Mouse (Mus musculus) CH12.LX (cell line): ENCODE measurements around the gene Dqx1. TPM values are rescaled to one million over a fixed set of nuclear protein-coding genes. Genes with fewer than 3 reads are reported as not detected.

Experiments used
- DNase-seq: peaks from one replicate; pipeline ENCODE4 v3.0.0-alpha.2; 2013; ENCODE audit errors: extremely low read depth
- H3K27ac ChIP-seq: 2 replicates; pipeline ENCODE4 v1.5.1; 2012; ENCODE audit warnings: low read depth, mild to moderate bottlenecking, control low read depth, moderate library complexity; ENCODE audit not compliant: insufficient read depth
- H3K27me3 ChIP-seq: replicated peaks from 2 replicates; pipeline ENCODE3; 2012; ENCODE audit warnings: inconsistent platforms
- H3K36me3 ChIP-seq, 2 experiments: replicated peaks in 1 of 2; 2 replicates each; pipeline versions ENCODE3 to v1.6.1; 2012; ENCODE audit warnings: inconsistent platforms in 1 of 2, low read length in 1 of 2, mild to moderate bottlenecking in 1 of 2, mixed read lengths in 1 of 2, moderate library complexity in 1 of 2; ENCODE audit not compliant: control insufficient read depth in 1 of 2, insufficient read depth in 1 of 2
- H3K4me1 ChIP-seq, 2 experiments: 2 replicates each; pipeline ENCODE4 v1.6.1; 2012; ENCODE audit warnings: inconsistent platforms in 1 of 2, moderate library complexity in 1 of 2; ENCODE audit not compliant: insufficient read depth in 2 of 2, control insufficient read depth in 1 of 2
- H3K4me2 ChIP-seq: 2 replicates; pipeline ENCODE4 v1.6.1; 2012; ENCODE audit warnings: low read depth, mild to moderate bottlenecking, control low read depth; ENCODE audit not compliant: poor library complexity, insufficient read depth, severe bottlenecking
- H3K4me3 ChIP-seq, 3 experiments: fragments of 150-350 bp in 1 of 3; sonication (generic) in 1 of 3; replicated peaks in 1 of 3; 2 replicates each; pipeline versions ENCODE3 to v1.5.1; 2011 to 2012; ENCODE audit warnings: low read depth in 2 of 3, low read length in 2 of 3, mild to moderate bottlenecking in 2 of 3, moderate library complexity in 2 of 3, control low read depth in 1 of 3, improper control_type of control experiment in 1 of 3, inconsistent platforms in 1 of 3, mixed read lengths in 1 of 3; ENCODE audit not compliant: poor library complexity in 1 of 3
- H3K79me2 ChIP-seq: replicated peaks from 2 replicates; pipeline ENCODE4 v1.6.1; 2012; ENCODE audit warnings: mild to moderate bottlenecking, moderate library complexity; ENCODE audit not compliant: control insufficient read depth, poor library complexity, insufficient read depth, severe bottlenecking; ENCODE audit errors: extremely low read depth
- H3K9ac ChIP-seq: 2 replicates; pipeline ENCODE4 v1.6.1; 2012; ENCODE audit warnings: low read depth, mild to moderate bottlenecking, control low read depth, moderate library complexity; ENCODE audit not compliant: insufficient read depth
- H3K9me3 ChIP-seq: replicated peaks from 2 replicates; pipeline ENCODE3; 2012; ENCODE audit warnings: low read length, inconsistent platforms, mixed read lengths
- CTCF ChIP-seq, 2 experiments: IDR thresholded peaks in 1 of 2; conservative IDR thresholded peaks in 1 of 2; 2 replicates each; pipeline ENCODE4 v1.5.1; 2011 to 2012; ENCODE audit warnings: low read depth in 2 of 2, low read length in 2 of 2, improper control_type of control experiment in 1 of 2, inconsistent platforms in 1 of 2, mild to moderate bottlenecking in 1 of 2, moderate library complexity in 1 of 2
- E2F4 ChIP-seq: IDR thresholded peaks from 2 replicates; pipeline ENCODE4 v1.6.1; 2011; ENCODE audit warnings: low read depth, low read length, improper control_type of control experiment; ENCODE audit not compliant: insufficient replicate concordance
- ELF1 ChIP-seq: IDR thresholded peaks from 2 replicates; pipeline ENCODE4 v1.6.1; 2014; ENCODE audit warnings: low read depth, mild to moderate bottlenecking, inconsistent platforms, low read length, improper control_type of control experiment
- EP300 ChIP-seq: IDR thresholded peaks from 2 replicates; pipeline ENCODE4 v1.6.1; 2011; ENCODE audit warnings: low read length, improper control_type of control experiment
- JUND ChIP-seq: conservative IDR thresholded peaks from 2 replicates; pipeline ENCODE4 v1.6.1; 2011; ENCODE audit warnings: low read depth, low read length, improper control_type of control experiment
- KAT2A ChIP-seq: IDR thresholded peaks from 2 replicates; pipeline ENCODE4 v1.6.1; 2012; ENCODE audit warnings: low read length, improper control_type of control experiment, inconsistent platforms; ENCODE audit not compliant: insufficient replicate concordance
- MAFK ChIP-seq: IDR thresholded peaks from 2 replicates; pipeline ENCODE4 v1.6.1; 2011; ENCODE audit warnings: low read length, improper control_type of control experiment; ENCODE audit not compliant: insufficient replicate concordance
- MEF2A ChIP-seq: IDR thresholded peaks from 2 replicates; pipeline ENCODE4 v1.6.1; 2014; ENCODE audit warnings: low read depth, mild to moderate bottlenecking, inconsistent platforms, low read length, improper control_type of control experiment, borderline replicate concordance
- MYC ChIP-seq: IDR thresholded peaks from 2 replicates; pipeline ENCODE4 v1.6.1; 2011; ENCODE audit warnings: low read depth, mild to moderate bottlenecking, improper control_type of control experiment, low read length
- NRF1 ChIP-seq: IDR thresholded peaks from 2 replicates; pipeline ENCODE4 v1.6.1; 2014; ENCODE audit warnings: low read depth, mild to moderate bottlenecking, inconsistent platforms, low read length, improper control_type of control experiment, moderate library complexity
- PAX5 ChIP-seq: IDR thresholded peaks from 2 replicates; pipeline ENCODE4 v1.6.1; 2012; ENCODE audit warnings: low read length, inconsistent platforms, mixed read lengths
- POLR2AphosphoS2 ChIP-seq: IDR thresholded peaks from 2 replicates; pipeline ENCODE4 v1.6.1; 2011; ENCODE audit warnings: low read depth, low read length, improper control_type of control experiment
- RAD21 ChIP-seq: IDR thresholded peaks from 2 replicates; pipeline ENCODE4 v1.6.1; 2011; ENCODE audit warnings: low read depth, mild to moderate bottlenecking, low read length, improper control_type of control experiment, moderate library complexity
- RCOR1 ChIP-seq: conservative IDR thresholded peaks from 2 replicates; pipeline ENCODE4 v1.6.1; 2012; ENCODE audit warnings: low read depth, mild to moderate bottlenecking, inconsistent platforms, low read length, improper control_type of control experiment
- SIN3A ChIP-seq: IDR thresholded peaks from 2 replicates; pipeline ENCODE4 v1.6.1; 2012; ENCODE audit warnings: low read length, improper control_type of control experiment, inconsistent platforms
- SMC3 ChIP-seq: IDR thresholded peaks from 2 replicates; pipeline ENCODE4 v1.6.1; 2011; ENCODE audit warnings: low read depth, low read length, improper control_type of control experiment
- TBP ChIP-seq: conservative IDR thresholded peaks from 2 replicates; pipeline ENCODE4 v1.6.1; 2011; ENCODE audit warnings: low read depth, low read length, improper control_type of control experiment
- UBTF ChIP-seq: IDR thresholded peaks from 2 replicates; pipeline ENCODE4 v1.6.1; 2012; ENCODE audit warnings: low read depth, mild to moderate bottlenecking, inconsistent platforms, low read length, improper control_type of control experiment, moderate library complexity
- USF1 ChIP-seq: IDR thresholded peaks from 2 replicates; pipeline ENCODE4 v1.6.1; 2014; ENCODE audit warnings: low read depth, mild to moderate bottlenecking, inconsistent platforms, low read length, improper control_type of control experiment
- USF2 ChIP-seq: conservative IDR thresholded peaks from 2 replicates; pipeline ENCODE4 v1.6.1; 2011; ENCODE audit warnings: low read depth, low read length, improper control_type of control experiment
- ZC3H11A ChIP-seq: IDR thresholded peaks from 2 replicates; pipeline ENCODE4 v1.6.1; 2012; ENCODE audit warnings: low read depth, mild to moderate bottlenecking, inconsistent platforms, low read length, improper control_type of control experiment
- ZKSCAN1 ChIP-seq: IDR thresholded peaks from 2 replicates; pipeline ENCODE4 v1.6.1; 2012; ENCODE audit warnings: low read depth, inconsistent platforms, low read length, improper control_type of control experiment, borderline replicate concordance
- dilution Hi-C: fragments of 300-500 bp; cut with MboI; formaldehyde crosslinking; loops from 2 replicates; pipeline ENCODE4 v1.14.3; 2020; ENCODE audit warnings: low sequenced_read_pairs; ENCODE audit not compliant: extremely low pct_unique_long_range_greater_than_20kb, extremely low pct_ligation_motif_present
- in situ Hi-C: fragments of 300-500 bp; cut with MboI; formaldehyde crosslinking; loops from 3 replicates; pipeline ENCODE4 v1.14.3; 2019; ENCODE audit warnings: low sequenced_read_pairs, low pct_ligation_motif_present, low pct_unique_long_range_greater_than_20kb, mixed read lengths
- polyA plus RNA-seq: library from polyadenylated mRNA; unstranded; fragments of >175 nt; gene quantifications from 2 replicates; pipeline ENCODE4 v1.2.1, GENCODE M21; 2012; ENCODE audit warnings: low read depth; ENCODE audit not compliant: insufficient read length
- total RNA-seq, 2 experiments: library from RNA; depleted of rRNA; stranded (reverse); fragments of 300-350 nt in 1 of 2; fragments of >200 nt in 1 of 2; gene quantifications; 2 replicates each; pipeline ENCODE4 v1.2.3; 2012 to 2014

The Dqx1 gene
- total and polyA plus RNA-seq, 3 experiments = 1.3 to 2.9 (median 2.2) TPM

- H3K27ac ChIP-seq = no peak overlapping the region
- no peak for DNase-seq
- no peak overlapping the region for H3K9ac ChIP-seq
- no peak overlapping the region for H3K4me3 ChIP-seq
- no peaks in the 10 kb centered on the region for H3K79me2 ChIP-seq
- dilution Hi-C loops (no loop called here), in situ Hi-C loops (no loop called here)
- peaks cover 2% of the 10 kb centered on the region for H3K9me3 ChIP-seq
- no peaks in the 10 kb centered on the region for H3K36me3 ChIP-seq
- H3K4me1 ChIP-seq = peaks cover 13 to 32% of the 10 kb centered on the region in 2 experiments
- TF ChIP-seq NRF1 (no peak), MEF2A (no peak), USF1 (no peak), CTCF (conservative IDR thresholded peaks at IDR 0.05 in 1 of 2, IDR thresholded peaks at IDR 0.05 in 1 of 2; ENCODE audit: low read depth in 2 of 2, low read length in 2 of 2) (no peak), MYC (no peak), POLR2AphosphoS2 (no peak), USF2 (no peak)
- H3K4me2 ChIP-seq = no peak overlapping the region
- no peaks in the 10 kb centered on the region for H3K27me3 ChIP-seq
Measured at GRCm38 (mm10) chr6:83020836-83021593, 36.6 kb upstream of the Dqx1 start.

- H3K4me3 ChIP-seq = no peak overlapping the region
- no peak overlapping the region for H3K27ac ChIP-seq
- peaks cover 18 to 39% of the 10 kb centered on the region in 2 experiments for H3K4me1 ChIP-seq
- no peak overlapping the region for H3K4me2 ChIP-seq
- H3K27me3 ChIP-seq = no peaks in the 10 kb centered on the region
- peaks cover 2% of the 10 kb centered on the region for H3K9me3 ChIP-seq
- no peaks in the 10 kb centered on the region for H3K79me2 ChIP-seq
- in situ Hi-C loops = no loop called here
- DNase-seq = no peak
- TF ChIP-seq SMC3 (no peak), UBTF (no peak), ZKSCAN1 (no peak), E2F4 (no peak), MAFK (no peak), TBP (no peak), KAT2A (no peak)
- H3K36me3 ChIP-seq = no peaks in the 10 kb centered on the region
- H3K9ac ChIP-seq = no peak overlapping the region
- dilution Hi-C loops = no loop called here
Measured at GRCm38 (mm10) chr6:83023008-83023407, 34.6 kb upstream of the Dqx1 start.

GRCm38 (mm10) chr6:83023786-83024185 lies 33.9 kb upstream of the Dqx1 start:
- H3K4me1 ChIP-seq = peaks cover 23 to 47% of the 10 kb centered on the region in 2 experiments

More at GRCm38 (mm10) chr6:83023786-83024185, 33.9 kb upstream of the Dqx1 start:
- Histone ChIP-seq H3K27me3 (no peaks in the 10 kb centered on the region), H3K9me3 (no peaks in the 10 kb centered on the region), H3K4me3 (no peak overlapping the region), H3K4me2 (no peak overlapping the region), H3K79me2 (no peaks in the 10 kb centered on the region), H3K36me3 (no peaks in the 10 kb centered on the region), H3K9ac (no peak overlapping the region), H3K27ac (no peak overlapping the region)
- DNase-seq = no peak
- dilution Hi-C loops (no loop called here), in situ Hi-C loops (no loop called here)
- no peak for TF ChIP-seq MAFK
- no peak for TF ChIP-seq E2F4
- TF ChIP-seq JUND = no peak
- no peak for TF ChIP-seq SMC3
- no peak for TF ChIP-seq RAD21
- TF ChIP-seq POLR2AphosphoS2 = no peak
- TF ChIP-seq SIN3A = no peak
- no peak for TF ChIP-seq UBTF
- TF ChIP-seq ZC3H11A = no peak
- no peak for TF ChIP-seq RCOR1
- TF ChIP-seq PAX5 = no peak
- no peak for TF ChIP-seq EP300
- TF ChIP-seq ELF1 = no peak
- no peak for TF ChIP-seq ZKSCAN1
- TF ChIP-seq TBP = no peak
- TF ChIP-seq USF1 = no peak
